Mouse (Mus musculus) right cerebral cortex, adult 18-20 months (tissue): Measurements from ENCODE around the gene Kalrn.

Experiments
- DNase-seq: peaks from one replicate; pipeline ENCODE4 v3.0.0; 2022; ENCODE audit warnings: mixed read lengths

The Kalrn gene

DNA sequence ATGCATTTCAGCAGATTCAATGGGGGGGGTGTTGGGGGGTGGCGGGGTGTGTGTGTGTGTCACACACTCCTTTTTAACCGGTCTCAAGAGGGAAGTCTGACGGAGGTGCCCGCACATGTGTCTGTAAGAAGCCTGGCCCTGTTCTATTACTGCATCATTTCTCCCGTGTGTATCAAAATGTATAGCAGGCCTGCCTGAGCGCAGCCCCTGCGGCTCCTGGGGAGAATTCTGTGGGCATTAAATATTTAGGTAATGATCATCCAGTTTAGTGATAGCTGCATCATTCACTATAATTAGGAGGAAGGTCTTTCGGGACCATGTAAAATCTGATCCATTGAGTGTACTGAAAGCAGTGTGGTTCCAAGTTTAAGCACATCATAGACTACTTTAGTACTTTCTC, 556.1 kb downstream of the Kalrn start:
- no peak for DNase-seq

GRCm38 (mm10) chr16:34011991-34012845, 561.1 kb downstream of the Kalrn start:
- no peak for DNase-seq

DNA sequence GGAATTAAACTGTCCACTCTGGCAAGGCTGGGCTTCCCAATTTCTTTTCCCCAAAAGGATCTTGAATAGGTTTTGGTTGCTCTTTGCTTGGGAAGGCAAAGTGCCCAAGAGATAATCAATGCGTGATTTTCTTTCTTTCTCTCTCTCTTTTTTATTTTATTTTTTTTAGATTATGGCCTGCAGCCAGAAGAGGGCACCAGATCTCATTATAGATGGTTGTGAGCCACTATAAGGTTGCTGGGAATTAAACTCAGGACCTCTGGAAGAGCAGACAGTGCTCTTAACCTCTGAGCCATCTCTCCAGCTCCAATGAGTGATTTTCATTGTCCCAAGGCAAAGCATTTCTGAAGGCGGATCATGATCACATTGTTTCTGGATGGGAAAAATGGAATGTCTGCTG, 563.8 kb downstream of the Kalrn start:
- DNase-seq, result no peak

DNA sequence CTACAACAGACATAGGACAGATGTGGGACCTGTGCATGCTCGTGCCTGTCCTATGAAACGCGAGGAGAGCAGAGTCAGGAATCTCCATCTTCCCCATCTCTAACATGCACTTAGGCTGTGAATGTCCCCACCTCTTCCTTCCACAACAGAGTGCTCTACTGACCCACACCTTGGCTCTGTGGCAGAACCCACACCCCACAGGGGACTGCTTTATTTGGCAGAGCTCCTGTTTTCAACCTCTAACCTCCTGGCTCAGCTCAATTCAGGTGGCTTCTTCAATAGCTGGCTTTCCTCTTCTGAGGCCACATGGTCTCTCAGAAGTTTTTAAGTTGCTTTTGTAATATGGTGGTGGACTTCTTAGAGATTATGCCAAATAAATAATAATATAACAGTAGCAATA, 567.3 kb downstream of the Kalrn start:
- no peak for DNase-seq

GRCm38 (mm10) chr16:34004128-34004578, 569.2 kb downstream of the Kalrn start:
- peak; percentile 26 for DNase-seq

DNA sequence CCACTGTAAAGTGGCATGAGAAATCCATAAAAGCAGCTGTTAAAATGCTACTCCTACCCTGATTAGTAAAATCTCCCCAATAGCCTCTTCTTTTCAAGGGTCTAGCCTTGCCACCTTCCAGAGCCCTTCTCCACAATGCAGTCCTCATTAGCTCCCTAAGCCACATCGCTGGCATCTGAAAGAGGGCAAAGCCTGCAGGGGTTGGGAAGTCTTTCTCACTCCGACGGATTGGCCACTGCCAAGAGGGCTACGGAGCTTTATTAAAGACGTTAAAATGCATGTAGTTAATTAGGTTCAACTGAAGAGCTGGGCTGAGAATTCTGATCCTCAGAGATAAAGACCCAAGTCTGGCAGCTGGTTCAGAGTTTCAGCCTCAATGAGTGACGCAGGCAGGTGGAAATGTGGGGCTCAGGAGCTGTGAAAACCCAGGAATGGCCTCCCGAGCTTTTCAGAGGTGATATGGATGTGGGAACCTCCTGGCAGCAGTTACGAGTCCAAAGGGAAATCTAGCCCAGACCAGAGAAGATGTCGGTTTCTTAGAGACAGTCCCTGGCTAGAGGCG, 569.7 kb downstream of the Kalrn start:
- no peak for DNase-seq

DNA sequence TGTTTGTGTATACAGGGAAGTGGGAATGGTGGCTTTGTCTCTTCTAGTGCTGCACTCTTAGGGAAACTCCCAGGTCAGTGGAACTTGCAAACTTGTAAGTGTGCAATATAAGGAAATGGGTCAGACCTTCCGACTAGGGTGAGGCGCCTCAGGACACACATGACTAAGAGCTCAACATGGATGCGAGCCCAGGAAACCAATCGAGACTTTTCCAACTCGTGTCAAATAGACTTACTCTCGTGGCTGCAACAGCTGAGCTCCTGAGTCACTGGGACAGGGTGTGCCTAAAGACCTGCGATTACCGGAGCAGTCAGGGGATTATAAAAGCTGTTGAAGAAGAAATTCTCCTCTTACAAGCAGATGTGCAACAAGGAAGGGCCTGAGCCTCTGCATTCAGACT, 572.6 kb downstream of the Kalrn start:
- DNase-seq, result no peak

- peak; percentile 54 for DNase-seq
Measured at GRCm38 (mm10) chr16:33999388-33999787, 573.9 kb downstream of the Kalrn start.

DNA sequence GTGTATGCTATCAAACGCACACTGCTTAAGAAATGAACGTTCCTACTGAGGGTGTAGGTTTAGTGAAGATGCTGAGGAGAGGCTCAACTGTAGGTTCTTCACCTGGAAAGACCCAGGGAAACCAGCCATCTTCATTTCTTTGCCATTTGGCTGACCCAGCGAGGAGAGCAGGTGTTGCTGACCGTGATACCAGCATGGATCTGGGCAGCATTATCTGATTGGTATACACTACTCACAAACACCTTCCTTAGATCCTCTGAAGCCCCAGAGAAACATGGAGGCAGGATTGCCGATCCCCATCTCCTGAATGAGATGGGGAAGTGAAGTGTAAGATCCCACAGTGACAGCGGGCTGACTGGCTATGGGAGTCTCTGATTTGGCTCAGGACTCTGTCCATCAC, 575.3 kb downstream of the Kalrn start:
- DNase-seq, result no peak

DNA sequence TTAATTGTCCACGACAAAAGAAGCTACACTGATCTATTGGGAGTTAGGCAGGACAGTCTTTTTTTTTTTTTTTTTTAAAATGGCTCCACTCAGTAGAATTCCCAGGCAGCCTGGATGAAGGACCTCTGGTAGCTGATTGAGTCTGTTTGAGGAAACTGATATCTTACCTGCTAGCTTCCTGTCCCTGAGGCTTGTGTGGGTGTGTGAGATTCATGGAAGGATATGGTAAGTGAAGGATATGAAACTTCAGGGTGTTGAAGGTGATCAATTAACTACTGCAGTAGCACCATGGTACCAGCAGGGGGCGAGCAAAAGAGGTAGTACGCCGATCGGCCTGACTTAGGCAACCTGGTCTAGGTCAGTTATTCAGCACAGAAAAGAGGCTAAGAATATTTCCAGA, 577.3 kb downstream of the Kalrn start:
- DNase-seq, result peak; percentile 44

DNA sequence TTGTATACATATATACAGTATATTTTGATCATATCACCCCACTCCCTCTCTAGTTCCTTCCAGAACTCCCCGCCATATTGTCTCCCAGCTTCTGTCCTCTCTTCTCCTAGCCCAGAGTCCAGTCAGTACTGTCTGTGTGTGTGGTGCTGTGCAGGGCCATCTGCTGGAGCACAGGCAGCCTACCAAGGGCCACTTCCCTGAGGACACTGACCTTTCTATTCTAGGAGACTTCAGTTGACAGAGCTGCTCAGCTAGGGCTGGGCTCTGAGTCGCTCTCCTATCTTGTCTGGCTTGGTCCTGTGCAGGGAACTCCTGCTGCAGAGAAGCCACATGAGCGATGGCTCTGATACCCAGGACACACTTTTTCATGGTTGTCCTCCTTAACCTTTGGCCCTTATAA, 577.8 kb downstream of the Kalrn start:
- DNase-seq, result no peak

- DNase-seq, result no peak
Measured at GRCm38 (mm10) chr16:33994321-33994720, 579.0 kb downstream of the Kalrn start.

- DNase-seq, result no peak
Measured at GRCm38 (mm10) chr16:33990712-33991111, 582.6 kb downstream of the Kalrn start.

DNA sequence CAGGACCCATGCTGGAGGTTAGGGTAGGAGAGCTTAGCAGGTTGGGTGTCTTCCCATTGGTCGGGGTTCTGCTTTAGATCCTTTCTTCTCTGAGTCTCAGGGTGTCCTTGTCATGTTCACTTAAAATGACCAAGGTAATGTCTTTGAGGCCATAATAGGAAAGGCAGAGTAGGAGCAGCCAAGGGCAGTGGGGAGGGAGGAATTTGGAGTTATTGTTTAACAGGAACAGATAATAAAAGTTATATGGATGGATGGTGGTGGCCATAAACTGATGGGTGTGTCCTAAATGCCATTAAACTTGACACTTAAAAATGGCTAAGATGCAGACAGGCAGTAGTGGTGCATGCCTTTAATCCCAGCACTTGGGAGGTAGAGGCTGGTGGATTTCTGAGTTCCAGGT, 584.2 kb downstream of the Kalrn start:
- no peak for DNase-seq

DNA sequence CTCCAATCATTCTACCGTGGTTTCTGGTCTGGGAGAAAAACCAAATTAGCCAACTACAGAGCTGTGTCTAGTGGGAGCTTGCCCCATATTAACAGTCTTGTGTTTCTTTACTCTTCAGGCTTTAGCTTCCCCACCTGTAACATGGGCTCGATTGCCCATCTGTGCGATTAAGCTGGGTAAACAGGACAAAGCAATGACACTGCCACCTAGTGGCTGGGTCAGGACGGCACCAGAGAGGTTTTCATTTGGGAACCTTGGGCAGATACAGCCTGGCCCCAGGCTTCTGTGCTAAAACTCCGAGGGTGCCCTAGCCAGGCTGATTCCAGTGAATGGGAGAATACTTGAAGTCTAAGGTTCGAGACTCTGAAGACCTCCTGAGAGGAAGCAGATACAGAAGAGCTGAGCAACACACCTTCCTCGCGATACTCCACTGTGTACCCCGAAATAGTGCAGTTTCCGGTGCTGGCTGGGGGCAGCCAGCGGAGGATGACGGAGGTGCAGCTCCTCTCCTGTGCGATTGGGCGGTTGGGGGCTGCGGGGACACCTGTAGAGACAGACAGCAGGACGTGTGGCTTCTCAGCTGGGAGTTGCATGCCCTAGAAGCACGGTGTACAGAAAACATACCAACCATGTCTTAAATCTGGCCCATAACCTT, 584.8 kb downstream of the Kalrn start:
- DNase-seq, result no peak

GRCm38 (mm10) chr16:33986993-33987392, 586.3 kb downstream of the Kalrn start:
- no peak for DNase-seq

- DNase-seq, result no peak
Measured at GRCm38 (mm10) chr16:33985372-33985771, 588.0 kb downstream of the Kalrn start.

GRCm38 (mm10) chr16:33983712-33984111, 589.6 kb downstream of the Kalrn start:
- no peak for DNase-seq

DNA sequence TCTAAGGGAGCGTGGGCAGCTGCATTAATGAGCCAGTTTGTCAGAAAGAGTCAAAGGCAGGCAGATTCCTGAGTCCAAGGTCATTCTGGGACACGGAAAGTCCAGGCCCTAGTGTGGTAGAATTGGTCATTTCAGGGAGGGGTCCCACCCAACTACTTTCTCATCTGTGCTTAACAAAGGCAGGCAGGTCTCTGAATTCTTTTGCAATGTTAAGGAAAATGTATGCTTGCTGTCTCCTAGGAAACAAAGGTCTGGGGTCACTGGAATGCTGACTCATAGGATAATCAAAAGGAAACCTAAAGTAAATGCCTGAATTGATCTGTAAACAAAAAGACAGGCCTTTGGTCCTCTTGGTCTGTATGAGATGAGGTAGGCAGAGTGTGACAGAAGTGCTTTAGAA, 593.5 kb downstream of the Kalrn start:
- DNase-seq, result no peak

GRCm38 (mm10) chr16:33967283-33967640, 606.1 kb downstream of the Kalrn start:
- DNase-seq, result no peak

- DNase-seq, result peak; percentile 80
Measured at GRCm38 (mm10) chr16:33966538-33967282, 606.6 kb downstream of the Kalrn start, which contains the start of gene Umps. Umps (minus strand) TSS chr16:33967038.

- no peak for DNase-seq
Measured at GRCm38 (mm10) chr16:33965878-33966537, 607.3 kb downstream of the Kalrn start.

DNA sequence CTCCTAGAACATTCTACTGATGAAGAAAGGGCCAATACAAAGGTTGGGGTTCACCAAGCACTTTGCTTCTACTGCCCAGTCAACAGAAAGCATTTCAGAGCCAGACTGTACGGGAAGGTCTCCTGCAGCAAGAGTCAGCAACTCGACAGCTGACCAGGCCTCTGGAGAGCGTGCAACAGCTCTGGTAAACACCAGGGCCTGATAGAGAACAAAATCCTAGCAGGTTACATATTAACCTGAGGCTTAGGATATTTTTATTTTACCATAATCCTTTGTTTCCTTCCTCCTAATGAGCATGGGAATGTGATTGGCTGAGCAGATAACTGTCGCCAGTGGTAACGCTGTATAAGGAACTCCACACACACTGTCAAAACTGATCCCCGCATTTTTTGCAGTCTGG, 609.8 kb downstream of the Kalrn start:
- no peak for DNase-seq
